Mouse (Mus musculus) neural tube, embryonic 13.5 days (tissue): ENCODE data around the gene Hsd11b2. TPM values are rescaled to one million over a fixed set of nuclear protein-coding genes. Genes with fewer than 3 reads are reported as not detected.

Source experiments
- ATAC-seq: fragments of 200-750 bp; cut with Nextera tagmentation; 2 replicates; pipeline ENCODE4 v1.8.0; 2017; ENCODE audit warnings: low read depth, mild to moderate bottlenecking, moderate TSS enrichment, moderate library complexity
- H3K27ac ChIP-seq: fragments of 300-500 bp; sonication (generic); replicated peaks from 2 replicates; pipeline ENCODE4 v1.5.1; 2015; ENCODE audit warnings: moderate library complexity, mild to moderate bottlenecking, inconsistent platforms
- H3K27me3 ChIP-seq: fragments of 300-500 bp; sonication (generic); 2 replicates; pipeline ENCODE4 v1.6.1; 2015; ENCODE audit warnings: mild to moderate bottlenecking, inconsistent platforms
- H3K36me3 ChIP-seq: fragments of 300-500 bp; sonication (generic); 2 replicates; pipeline ENCODE4 v1.6.1; 2015; ENCODE audit warnings: mild to moderate bottlenecking, inconsistent platforms
- H3K4me1 ChIP-seq: fragments of 300-500 bp; sonication (generic); replicated peaks from 2 replicates; pipeline ENCODE4 v1.6.1; 2015; ENCODE audit warnings: inconsistent platforms
- H3K4me2 ChIP-seq: fragments of 300-500 bp; sonication (generic); 2 replicates; pipeline ENCODE4 v1.6.1; 2015; ENCODE audit warnings: inconsistent platforms, mild to moderate bottlenecking, moderate library complexity
- H3K4me3 ChIP-seq: fragments of 300-500 bp; sonication (generic); 2 replicates; pipeline ENCODE4 v1.5.1; 2015; ENCODE audit warnings: mild to moderate bottlenecking, inconsistent platforms
- H3K9ac ChIP-seq: fragments of 300-500 bp; sonication (generic); 2 replicates; pipeline ENCODE4 v1.6.1; 2015; ENCODE audit warnings: moderate library complexity, mild to moderate bottlenecking, inconsistent platforms
- H3K9me3 ChIP-seq: fragments of 300-500 bp; sonication (generic); 2 replicates; pipeline ENCODE4 v1.6.1; 2016; ENCODE audit warnings: inconsistent platforms
- WGBS: fragments of 180-500 bp; shearing (Covaris S2); methylation state at CpG from one replicate; pipeline ENCODE4 v1.1.7; 2015; 5-methylcytosine and 5-hydroxymethylcytosine counted together
- polyA plus RNA-seq: library from polyadenylated mRNA; unstranded; fragments of >200 nt; fragmentation: Nextera tagmentation; extraction: Ambion mirVana; gene quantifications from 2 replicates; pipeline ENCODE4 v1.2.1, GENCODE M21; 2015

Gene Hsd11b2
- polyA plus RNA-seq, 1 experiment from 2014 or later: 5.5 TPM

DNA sequence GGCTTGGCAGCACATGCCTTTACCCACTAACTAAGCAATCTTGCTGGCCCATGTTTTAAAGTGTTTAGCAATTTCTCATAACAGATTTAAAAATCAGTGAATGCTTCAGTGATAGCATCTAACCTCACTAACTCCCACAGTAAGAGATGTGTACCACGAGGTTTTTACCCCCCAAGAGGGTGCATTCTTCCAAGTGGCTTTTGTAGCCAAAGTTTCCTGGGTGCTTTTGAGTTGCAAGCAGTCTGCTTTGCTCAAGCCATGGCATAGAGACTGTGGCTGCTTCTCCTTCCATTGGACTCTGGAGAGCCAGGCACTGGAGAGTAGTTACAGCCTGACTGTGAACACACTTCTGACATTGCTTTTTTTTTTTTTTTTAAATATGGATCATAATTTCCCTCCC is 29.3 kb upstream of the Hsd11b2 start:
- H3K27me3 ChIP-seq: no peaks in the 10 kb centered on the region
- peaks cover 2% of the 10 kb centered on the region for H3K4me1 ChIP-seq
- H3K9ac ChIP-seq: no peak overlapping the region
- H3K9me3 ChIP-seq: no peaks in the 10 kb centered on the region
- no peaks in the 10 kb centered on the region for H3K36me3 ChIP-seq
- H3K4me2 ChIP-seq: no peak overlapping the region
- WGBS: 66% methylated on average over 1 of the region's 1 CpGs
- no peak for ATAC-seq
- no peak overlapping the region for H3K27ac ChIP-seq
- H3K4me3 ChIP-seq: no peak overlapping the region

GRCm38 (mm10) chr8:105493495-105493894 is 25.1 kb upstream of the Hsd11b2 start:
- no peaks in the 10 kb centered on the region for H3K9me3 ChIP-seq
- H3K27ac ChIP-seq: no peak overlapping the region
- H3K27me3 ChIP-seq: no peaks in the 10 kb centered on the region
- H3K9ac ChIP-seq: no peak overlapping the region
- H3K4me1 ChIP-seq: peaks cover 29% of the 10 kb centered on the region
- no peak overlapping the region for H3K4me3 ChIP-seq
- ATAC-seq: no peak
- H3K36me3 ChIP-seq: no peaks in the 10 kb centered on the region
- no peak overlapping the region for H3K4me2 ChIP-seq
- WGBS: 62% methylated on average over 3 of the region's 3 CpGs

- no peak for ATAC-seq
- H3K9ac ChIP-seq: no peak overlapping the region
- H3K4me3 ChIP-seq: no peak overlapping the region
- H3K36me3 ChIP-seq: no peaks in the 10 kb centered on the region
- H3K27ac ChIP-seq: no peak overlapping the region; the same call in 1 of the 2 replicates
- no peaks in the 10 kb centered on the region for H3K9me3 ChIP-seq
- H3K27me3 ChIP-seq: no peaks in the 10 kb centered on the region
- 0 out of 2 replicates have a peak overlapping the region, but pooled peaks have one; percentile 94 for H3K4me2 ChIP-seq
- WGBS: 82% methylated on average over 3 of the region's 3 CpGs
- peaks cover 29% of the 10 kb centered on the region for H3K4me1 ChIP-seq
Observed at GRCm38 (mm10) chr8:105494566-105494965, 24.0 kb upstream of the Hsd11b2 start.

- Histone ChIP-seq H3K36me3 (no peaks in the 10 kb centered on the region), H3K27ac (peak overlapping the region; percentile 71; the same call in 1 of the 2 replicates), H3K27me3 (no peaks in the 10 kb centered on the region), H3K9ac (peak overlapping the region; percentile 92), H3K4me2 (peak overlapping the region; percentile 94), H3K4me1 (peaks cover 29% of the 10 kb centered on the region), H3K4me3 (peak overlapping the region; percentile 81), H3K9me3 (no peaks in the 10 kb centered on the region)
- WGBS: 19% methylated on average over 17 of the region's 17 CpGs
- ATAC-seq: no peak
Observed at GRCm38 (mm10) chr8:105495350-105496302, 22.9 kb upstream of the Hsd11b2 start.

DNA sequence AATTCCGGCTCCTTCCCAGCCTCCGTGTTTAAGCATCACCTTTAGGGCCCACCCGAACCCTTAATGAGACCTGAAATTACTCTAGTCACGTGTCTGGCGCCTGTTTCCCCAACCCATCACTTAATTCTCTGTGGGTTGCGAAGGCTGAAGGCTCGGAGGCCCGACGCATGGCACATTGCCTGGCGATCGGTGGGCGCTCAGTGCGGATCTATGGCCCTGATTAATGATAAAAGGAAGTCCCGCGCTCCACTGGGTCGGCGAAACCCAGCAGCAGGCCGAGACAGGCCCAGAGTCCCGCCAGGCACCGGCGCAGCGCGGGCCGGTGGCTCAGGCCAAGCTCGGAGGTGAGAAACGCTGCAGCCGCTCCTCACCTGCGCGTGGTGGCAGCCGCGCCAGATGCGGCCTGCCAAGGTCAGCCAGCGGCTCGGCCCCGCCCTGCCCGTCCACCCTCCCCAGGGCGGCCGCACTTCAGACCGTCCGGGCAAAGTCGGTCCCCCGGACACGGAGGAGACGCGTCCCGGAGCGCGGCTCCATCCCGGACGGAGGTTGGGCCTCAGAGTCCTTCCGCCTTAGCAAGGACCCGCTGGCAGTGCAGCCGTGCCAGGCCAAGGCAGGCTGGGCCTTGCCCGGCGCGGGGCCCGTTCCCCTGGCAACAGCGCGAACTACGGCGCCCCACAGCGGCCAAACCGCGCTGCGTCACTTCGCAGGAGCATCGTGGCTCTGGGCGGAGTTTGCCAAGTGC is 21.9 kb upstream of the Hsd11b2 start, which contains the start of gene Zdhhc1:
Gene Zdhhc1, minus strand, starts transcription at position 464 of the 742 bp plus-strand sequence.
- Histone ChIP-seq H3K4me2 (peak within 1 kb of the TSS; percentile 94), H3K9me3 (no peaks in the 10 kb centered on the region), H3K4me3 (peak within 1 kb of the TSS; percentile 81), H3K36me3 (no peaks in the 10 kb centered on the region), H3K27me3 (no peaks in the 10 kb centered on the region), H3K9ac (peak within 1 kb of the TSS; percentile 92), H3K4me1 (peaks cover 29% of the 10 kb centered on the region), H3K27ac (peak within 1 kb of the TSS; percentile 71)
- peak; percentile 88 for ATAC-seq
- WGBS: under 1% methylated on average over 65 of the region's 68 CpGs

GRCm38 (mm10) chr8:105499787-105500186 is 18.8 kb upstream of the Hsd11b2 start:
- no peak for ATAC-seq
- H3K4me2 ChIP-seq: no peak overlapping the region
- 79% methylated on average over 12 of the region's 12 CpGs for whole genome bisulfite sequencing
- H3K4me1 ChIP-seq: peaks cover 27% of the 10 kb centered on the region
- H3K9ac ChIP-seq: no peak overlapping the region
- no peaks in the 10 kb centered on the region for H3K36me3 ChIP-seq
- no peaks in the 10 kb centered on the region for H3K27me3 ChIP-seq
- no peak overlapping the region for H3K4me3 ChIP-seq
- H3K9me3 ChIP-seq: no peaks in the 10 kb centered on the region
- H3K27ac ChIP-seq: no peak overlapping the region

- no peak overlapping the region for H3K27ac ChIP-seq
- no peaks in the 10 kb centered on the region for H3K9me3 ChIP-seq
- no peak overlapping the region for H3K4me3 ChIP-seq
- H3K4me1 ChIP-seq: peaks cover 14% of the 10 kb centered on the region
- no peak overlapping the region for H3K9ac ChIP-seq
- WGBS: 88% methylated on average over 3 of the region's 3 CpGs
- H3K4me2 ChIP-seq: no peak overlapping the region
- ATAC-seq: no peak
- H3K27me3 ChIP-seq: no peaks in the 10 kb centered on the region
- no peaks in the 10 kb centered on the region for H3K36me3 ChIP-seq
Observed at GRCm38 (mm10) chr8:105504617-105505016, 13.9 kb upstream of the Hsd11b2 start.

DNA sequence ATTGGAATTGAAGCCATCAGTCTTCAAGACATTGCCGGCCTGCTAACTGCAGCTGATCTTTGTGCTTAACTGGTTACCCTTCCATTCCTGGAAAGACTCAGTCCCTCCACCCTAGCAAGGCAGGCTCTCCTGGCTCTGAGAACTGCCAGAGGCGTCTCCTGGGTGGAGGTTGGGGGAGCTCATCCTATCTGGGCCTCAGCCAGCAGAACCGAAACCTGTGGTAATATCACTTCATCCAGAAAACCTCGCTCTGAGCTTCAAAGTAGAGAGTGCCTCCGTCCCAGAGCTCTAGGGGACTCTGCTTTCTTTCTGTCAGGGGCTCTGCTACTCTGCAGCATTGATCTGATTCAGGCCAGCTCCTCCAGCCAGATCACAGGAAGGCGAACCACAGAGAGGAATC is 11.6 kb upstream of the Hsd11b2 start:
- no peaks in the 10 kb centered on the region for H3K36me3 ChIP-seq
- H3K27me3 ChIP-seq: no peaks in the 10 kb centered on the region
- H3K9me3 ChIP-seq: no peaks in the 10 kb centered on the region
- ATAC-seq: no peak
- H3K4me2 ChIP-seq: no peak overlapping the region
- no peak overlapping the region for H3K9ac ChIP-seq
- peaks cover 20% of the 10 kb centered on the region for H3K4me1 ChIP-seq
- no peak overlapping the region for H3K4me3 ChIP-seq
- no peak overlapping the region for H3K27ac ChIP-seq
- 76% methylated on average over 6 of the region's 6 CpGs for WGBS

DNA sequence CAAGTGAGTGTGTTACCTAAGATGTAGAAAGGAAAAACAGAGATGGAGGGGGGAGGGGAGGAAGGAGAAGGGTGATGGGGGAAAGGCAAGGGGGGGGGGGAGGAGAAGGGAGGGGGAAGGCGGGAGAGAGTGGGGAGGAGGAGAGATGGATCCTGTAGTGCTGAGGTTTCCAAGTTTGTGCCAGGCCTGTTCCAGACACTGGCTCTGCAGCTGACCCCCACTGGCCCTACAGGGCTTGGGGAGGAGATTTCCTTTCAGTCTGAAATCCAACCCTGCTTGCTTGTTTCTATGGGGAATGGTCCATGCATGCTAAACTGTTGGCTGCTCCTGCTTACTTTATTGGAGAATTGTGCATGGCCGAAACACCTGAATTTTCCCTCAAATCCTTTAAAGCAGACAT is 9.8 kb upstream of the Hsd11b2 start:
- no peak overlapping the region for H3K4me3 ChIP-seq
- H3K36me3 ChIP-seq: no peaks in the 10 kb centered on the region
- H3K9me3 ChIP-seq: no peaks in the 10 kb centered on the region
- no peak overlapping the region for H3K9ac ChIP-seq
- peaks cover 20% of the 10 kb centered on the region for H3K4me1 ChIP-seq
- no peak for ATAC-seq
- no peak overlapping the region for H3K4me2 ChIP-seq
- 79% methylated on average over 1 of the region's 2 CpGs for WGBS
- H3K27ac ChIP-seq: no peak overlapping the region
- H3K27me3 ChIP-seq: no peaks in the 10 kb centered on the region

- Histone ChIP-seq H3K4me3 (no peak overlapping the region), H3K36me3 (no peaks in the 10 kb centered on the region), H3K4me1 (peaks cover 20% of the 10 kb centered on the region), H3K27ac (no peak overlapping the region), H3K4me2 (no peak overlapping the region), H3K9me3 (no peaks in the 10 kb centered on the region), H3K9ac (no peak overlapping the region), H3K27me3 (no peaks in the 10 kb centered on the region)
- ATAC-seq: no peak
- 52% methylated on average over 12 of the region's 12 CpGs for WGBS
Observed at GRCm38 (mm10) chr8:105509997-105510735, 8.4 kb upstream of the Hsd11b2 start.

GRCm38 (mm10) chr8:105514194-105514593 is 4.4 kb upstream of the Hsd11b2 start:
- no peak overlapping the region for H3K27ac ChIP-seq
- peaks cover 15% of the 10 kb centered on the region for H3K27me3 ChIP-seq
- no peak overlapping the region for H3K4me3 ChIP-seq
- H3K36me3 ChIP-seq: no peaks in the 10 kb centered on the region
- 92% methylated on average over 6 of the region's 6 CpGs for WGBS
- no peaks in the 10 kb centered on the region for H3K9me3 ChIP-seq
- no peak for ATAC-seq
- H3K9ac ChIP-seq: no peak overlapping the region
- no peak overlapping the region for H3K4me2 ChIP-seq
- peaks cover 41% of the 10 kb centered on the region for H3K4me1 ChIP-seq
